Mouse (Mus musculus): ENCODE measurements around the gene Tpst1. TPM values are rescaled to one million over a fixed set of nuclear protein-coding genes. Genes with fewer than 3 reads are reported as not detected.
A peak's percentile ranks its signal among the peaks of the same experiment; 100 is the strongest.

Gene Tpst1
- polyA plus RNA-seq, 1 experiment = 32.9 TPM

DNA sequence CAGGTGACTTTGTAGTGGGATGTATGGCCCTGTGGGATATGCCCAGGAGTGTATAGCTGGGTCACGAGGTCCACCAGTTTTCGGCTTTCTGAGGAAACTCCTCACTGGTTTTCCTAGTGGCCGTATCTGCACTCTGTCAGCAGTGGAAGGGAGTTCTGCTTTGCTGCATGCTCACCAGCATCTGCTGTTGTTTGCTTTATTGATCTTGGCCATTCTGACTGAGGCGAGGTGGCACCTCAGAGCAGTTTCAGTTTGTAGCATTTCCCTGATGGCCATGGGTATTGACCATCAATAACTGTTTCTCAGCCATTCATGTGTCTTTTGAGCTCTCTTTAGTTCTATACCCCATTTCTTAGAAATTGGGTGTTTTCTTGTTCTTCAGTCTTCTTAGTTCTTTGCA lies 17.4 kb upstream of the Tpst1 start:
- TF ChIP-seq CTCF (IDR thresholded peaks at IDR 0.05; ENCODE audit: borderline replicate concordance, extremely low read depth, insufficient read depth, insufficient read length) (no peak), POLR2A (IDR thresholded peaks at IDR 0.05; ENCODE audit: borderline replicate concordance, extremely low read depth, insufficient read depth, insufficient read length, poor library complexity, severe bottlenecking) (no peak)
- no peak for DNase-seq (ENCODE audit: low read depth)

DNA sequence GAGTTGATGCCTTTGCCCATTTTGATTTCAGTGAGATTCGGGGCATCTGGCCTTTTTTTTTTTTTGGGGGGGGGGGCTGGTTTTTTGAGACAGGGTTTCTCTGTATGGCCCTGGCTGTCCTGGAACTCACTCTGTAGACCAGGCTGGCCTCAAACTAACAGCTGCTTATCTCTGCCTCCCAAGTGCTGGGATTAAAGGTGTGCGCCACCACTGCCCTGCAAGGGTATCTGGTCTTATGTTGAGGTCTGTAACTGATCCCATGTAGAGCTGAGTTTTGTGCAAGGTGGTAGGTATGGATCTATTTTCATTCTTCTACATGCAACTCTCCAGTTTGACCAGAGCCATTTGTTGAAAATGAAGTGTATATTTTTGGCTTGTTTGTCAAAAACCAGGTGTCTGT lies 16.8 kb upstream of the Tpst1 start:
- DNase-seq (ENCODE audit: low read depth) = no peak
- TF ChIP-seq POLR2A (IDR thresholded peaks at IDR 0.05; ENCODE audit: borderline replicate concordance, extremely low read depth, insufficient read depth, insufficient read length, poor library complexity, severe bottlenecking) (no peak), CTCF (IDR thresholded peaks at IDR 0.05; ENCODE audit: borderline replicate concordance, extremely low read depth, insufficient read depth, insufficient read length) (no peak)

DNA sequence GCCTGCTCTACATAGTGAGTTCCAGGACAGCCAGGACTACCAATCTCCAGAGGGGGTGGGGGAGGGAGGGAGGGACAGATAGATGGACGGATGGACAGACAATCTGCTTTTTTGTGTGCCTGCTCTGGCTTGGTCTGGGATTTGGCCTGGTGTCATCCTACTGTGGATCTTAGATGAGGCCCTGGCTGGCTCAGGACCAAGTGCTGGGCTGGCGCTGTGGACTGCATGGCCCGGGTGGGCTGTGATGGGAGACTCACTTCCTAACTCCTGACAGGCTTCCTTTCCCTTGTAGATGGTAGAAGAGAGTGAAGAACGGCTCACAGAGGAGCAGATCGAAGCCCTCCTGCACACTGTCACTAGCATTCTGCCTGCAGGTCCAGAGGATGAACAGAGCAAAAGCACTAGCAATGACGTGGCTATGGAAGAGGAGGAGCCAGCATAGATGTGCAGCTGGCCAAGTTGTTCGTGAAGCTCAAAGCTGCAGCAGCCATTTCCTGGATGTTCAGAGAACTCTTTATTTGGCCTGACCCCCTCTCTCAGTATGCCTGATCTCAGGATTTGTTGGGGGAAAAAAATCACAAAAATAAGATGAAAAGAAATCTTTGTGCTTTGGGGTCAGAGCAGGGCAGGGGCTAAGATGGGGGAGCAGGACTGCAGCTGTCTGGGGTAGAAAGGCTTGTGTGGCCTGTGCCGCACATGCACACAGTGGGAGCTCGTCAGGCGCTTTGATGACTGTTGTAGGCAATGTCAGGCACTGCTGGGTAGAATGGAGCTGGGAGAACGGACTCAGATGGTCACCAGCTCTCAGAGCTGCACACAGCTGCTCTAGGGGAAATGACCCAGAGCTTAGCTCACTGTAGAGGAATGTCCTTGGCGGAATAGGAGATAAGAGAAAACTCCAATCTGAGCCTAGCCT lies 13.5 kb upstream of the Tpst1 start:
- peak; percentile 42 for DNase-seq (ENCODE audit: low read depth)
- TF ChIP-seq CTCF (IDR thresholded peaks at IDR 0.05; ENCODE audit: borderline replicate concordance, extremely low read depth, insufficient read depth, insufficient read length) = no peak
- no peak for TF ChIP-seq POLR2A (IDR thresholded peaks at IDR 0.05; ENCODE audit: borderline replicate concordance, extremely low read depth, insufficient read depth, insufficient read length, poor library complexity, severe bottlenecking)

DNA sequence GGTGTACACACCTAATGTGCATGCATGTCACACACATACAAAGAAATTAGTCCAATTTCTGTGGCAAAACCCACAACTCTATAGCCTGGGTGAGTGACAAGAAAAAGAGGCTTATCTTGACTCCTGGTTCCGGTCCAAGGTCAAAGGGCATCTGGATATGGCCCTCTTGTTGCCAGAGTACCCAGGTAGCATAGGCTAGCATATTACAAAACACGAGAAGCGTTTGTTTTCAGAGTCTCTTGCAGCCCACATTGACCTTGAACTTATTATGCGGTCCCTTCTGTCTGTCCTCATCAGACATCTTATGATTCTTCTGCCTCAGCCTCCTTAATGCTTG lies 12.8 kb upstream of the Tpst1 start:
- no peak for DNase-seq (ENCODE audit: low read depth)
- TF ChIP-seq CTCF (IDR thresholded peaks at IDR 0.05; ENCODE audit: borderline replicate concordance, extremely low read depth, insufficient read depth, insufficient read length) (no peak), POLR2A (IDR thresholded peaks at IDR 0.05; ENCODE audit: borderline replicate concordance, extremely low read depth, insufficient read depth, insufficient read length, poor library complexity, severe bottlenecking) (no peak)

DNA sequence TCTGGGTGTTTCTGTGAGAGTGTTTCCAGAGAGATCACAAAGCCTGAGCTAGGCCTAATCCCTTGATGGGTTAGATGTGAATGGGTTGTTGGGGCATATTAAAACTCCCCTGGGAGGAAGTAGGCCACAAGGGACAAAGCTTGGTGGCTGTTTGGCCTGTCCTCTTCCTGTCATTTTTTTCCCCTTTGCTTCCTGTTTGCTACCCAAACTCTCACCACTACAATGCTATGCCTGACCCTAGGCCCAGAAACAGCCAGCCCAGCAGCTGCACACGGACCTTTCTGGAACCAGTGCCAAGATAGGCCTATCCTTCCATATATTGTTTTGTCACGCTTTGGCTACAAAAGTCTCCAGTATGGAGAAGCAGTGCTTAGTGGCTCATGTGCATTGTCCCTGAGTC lies 11.0 kb upstream of the Tpst1 start:
- no peak for TF ChIP-seq POLR2A (IDR thresholded peaks at IDR 0.05; ENCODE audit: borderline replicate concordance, extremely low read depth, insufficient read depth, insufficient read length, poor library complexity, severe bottlenecking)
- no peak for TF ChIP-seq CTCF (IDR thresholded peaks at IDR 0.05; ENCODE audit: borderline replicate concordance, extremely low read depth, insufficient read depth, insufficient read length)
- no peak for DNase-seq (ENCODE audit: low read depth)

DNA sequence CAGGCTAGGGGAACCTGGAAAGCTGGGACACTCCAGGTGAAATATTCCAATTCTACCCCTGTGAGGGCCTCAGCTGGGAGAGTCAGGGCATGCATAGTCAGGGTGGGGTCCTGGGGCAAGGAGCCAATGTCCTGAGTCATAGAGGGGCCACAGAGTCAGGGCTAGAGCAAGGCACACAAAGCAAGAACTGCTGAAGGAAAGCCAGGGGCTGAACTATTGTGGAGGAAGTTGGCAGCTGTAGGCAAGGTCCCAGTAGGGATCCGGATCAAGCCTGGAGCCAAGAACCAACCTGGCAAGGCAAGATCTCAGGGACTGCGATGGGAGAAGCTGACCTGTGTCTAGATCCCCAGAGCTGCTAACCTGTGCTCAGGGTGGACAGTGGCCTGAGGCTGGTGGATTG lies 9.4 kb upstream of the Tpst1 start:
- no peak for DNase-seq (ENCODE audit: low read depth)
- TF ChIP-seq CTCF (IDR thresholded peaks at IDR 0.05; ENCODE audit: borderline replicate concordance, extremely low read depth, insufficient read depth, insufficient read length) (no peak), POLR2A (IDR thresholded peaks at IDR 0.05; ENCODE audit: borderline replicate concordance, extremely low read depth, insufficient read depth, insufficient read length, poor library complexity, severe bottlenecking) (no peak)

DNA sequence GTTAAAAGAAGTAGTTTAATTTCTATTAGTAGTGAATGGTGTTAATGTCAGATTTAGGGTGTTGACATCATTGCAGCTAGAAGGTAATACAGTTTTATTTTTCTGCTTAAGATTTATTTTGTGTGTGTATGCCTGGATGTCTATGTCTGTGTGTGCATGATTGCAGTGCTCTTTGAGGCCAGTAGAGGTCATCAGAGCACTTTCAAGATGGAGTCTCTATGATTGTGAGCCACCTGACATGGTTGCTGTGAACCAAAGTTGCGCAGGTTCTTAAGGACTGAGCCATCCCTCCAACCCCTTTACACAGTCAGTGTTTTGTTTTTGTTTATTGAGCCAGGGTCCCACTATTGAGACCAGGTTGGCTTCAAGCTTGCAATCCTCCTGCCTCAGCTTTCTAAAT lies 7.5 kb upstream of the Tpst1 start:
- TF ChIP-seq POLR2A (IDR thresholded peaks at IDR 0.05; ENCODE audit: borderline replicate concordance, extremely low read depth, insufficient read depth, insufficient read length, poor library complexity, severe bottlenecking) (no peak), CTCF (IDR thresholded peaks at IDR 0.05; ENCODE audit: borderline replicate concordance, extremely low read depth, insufficient read depth, insufficient read length) (peak; percentile 36; the same call in 1 of the 2 replicates)
- DNase-seq (ENCODE audit: low read depth) = no peak

DNA sequence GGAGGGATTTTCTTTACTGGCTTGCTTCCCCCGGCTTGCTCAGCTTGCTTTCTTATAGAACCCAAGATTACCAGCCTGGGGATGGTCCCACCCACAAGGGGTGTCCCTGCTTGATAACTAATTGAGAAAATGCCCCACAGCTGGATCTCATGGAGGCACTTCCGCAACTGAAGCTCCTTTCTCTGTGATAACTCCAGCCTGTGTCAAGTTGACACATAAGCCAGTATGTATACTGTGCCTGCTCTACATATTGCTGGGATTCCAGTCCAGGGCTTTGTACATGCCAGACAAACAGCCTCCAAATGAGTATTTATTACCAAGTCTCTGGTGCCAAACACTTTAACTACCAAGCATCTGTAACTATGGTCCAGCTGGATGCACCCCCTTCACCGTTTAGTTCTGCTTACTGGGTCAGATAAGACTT lies 5.3 kb upstream of the Tpst1 start:
- no peak for DNase-seq (ENCODE audit: low read depth)
- TF ChIP-seq CTCF (IDR thresholded peaks at IDR 0.05; ENCODE audit: borderline replicate concordance, extremely low read depth, insufficient read depth, insufficient read length) = no peak
- TF ChIP-seq POLR2A (IDR thresholded peaks at IDR 0.05; ENCODE audit: borderline replicate concordance, extremely low read depth, insufficient read depth, insufficient read length, poor library complexity, severe bottlenecking) = no peak

DNA sequence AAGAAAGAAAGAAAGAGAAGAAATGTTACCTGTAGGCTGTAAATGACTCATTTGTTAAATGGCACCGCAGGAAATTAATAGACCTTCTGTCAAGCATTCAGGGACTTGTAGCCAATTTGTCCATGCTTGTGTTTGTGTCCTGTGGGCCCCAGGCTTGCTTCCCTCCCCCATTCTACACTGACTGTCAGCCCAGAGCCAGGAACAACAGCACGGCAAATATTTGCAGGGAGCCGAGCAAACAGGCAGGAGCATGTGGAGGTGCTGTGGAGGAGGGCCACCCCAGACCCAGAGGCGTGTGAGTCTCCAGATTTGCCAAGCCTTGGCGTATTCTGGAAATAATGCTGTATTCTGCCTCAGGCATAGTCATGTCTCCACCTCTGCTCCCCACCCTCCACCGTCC lies 1.4 kb downstream of the Tpst1 start:
- TF ChIP-seq POLR2A (IDR thresholded peaks at IDR 0.05; ENCODE audit: borderline replicate concordance, extremely low read depth, insufficient read depth, insufficient read length, poor library complexity, severe bottlenecking) (no peak), CTCF (IDR thresholded peaks at IDR 0.05; ENCODE audit: borderline replicate concordance, extremely low read depth, insufficient read depth, insufficient read length) (no peak)
- DNase-seq (ENCODE audit: low read depth) = no peak

DNA sequence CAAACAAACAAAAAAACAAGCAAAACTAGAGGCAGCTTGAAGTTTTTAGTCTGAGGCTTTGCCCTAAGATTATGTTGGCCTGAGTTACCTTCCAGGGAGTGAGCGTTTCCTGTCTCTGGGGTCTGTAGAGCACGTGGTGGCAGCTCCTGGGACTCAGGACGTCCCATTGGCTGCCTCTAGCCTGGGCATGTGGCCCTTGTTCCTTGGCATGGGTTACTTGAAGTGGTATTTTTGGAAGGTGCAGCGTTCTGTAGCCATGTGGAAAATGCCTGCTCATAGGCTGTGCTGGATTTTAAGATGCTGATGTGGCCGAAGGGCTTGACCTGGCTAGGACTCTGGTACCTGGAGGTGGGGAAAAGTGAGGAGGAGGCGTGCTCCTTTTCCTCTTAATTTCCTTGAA lies 3.3 kb downstream of the Tpst1 start:
- no peak for DNase-seq (ENCODE audit: low read depth)
- TF ChIP-seq CTCF (IDR thresholded peaks at IDR 0.05; ENCODE audit: borderline replicate concordance, extremely low read depth, insufficient read depth, insufficient read length) = no peak
- no peak for TF ChIP-seq POLR2A (IDR thresholded peaks at IDR 0.05; ENCODE audit: borderline replicate concordance, extremely low read depth, insufficient read depth, insufficient read length, poor library complexity, severe bottlenecking)

DNA sequence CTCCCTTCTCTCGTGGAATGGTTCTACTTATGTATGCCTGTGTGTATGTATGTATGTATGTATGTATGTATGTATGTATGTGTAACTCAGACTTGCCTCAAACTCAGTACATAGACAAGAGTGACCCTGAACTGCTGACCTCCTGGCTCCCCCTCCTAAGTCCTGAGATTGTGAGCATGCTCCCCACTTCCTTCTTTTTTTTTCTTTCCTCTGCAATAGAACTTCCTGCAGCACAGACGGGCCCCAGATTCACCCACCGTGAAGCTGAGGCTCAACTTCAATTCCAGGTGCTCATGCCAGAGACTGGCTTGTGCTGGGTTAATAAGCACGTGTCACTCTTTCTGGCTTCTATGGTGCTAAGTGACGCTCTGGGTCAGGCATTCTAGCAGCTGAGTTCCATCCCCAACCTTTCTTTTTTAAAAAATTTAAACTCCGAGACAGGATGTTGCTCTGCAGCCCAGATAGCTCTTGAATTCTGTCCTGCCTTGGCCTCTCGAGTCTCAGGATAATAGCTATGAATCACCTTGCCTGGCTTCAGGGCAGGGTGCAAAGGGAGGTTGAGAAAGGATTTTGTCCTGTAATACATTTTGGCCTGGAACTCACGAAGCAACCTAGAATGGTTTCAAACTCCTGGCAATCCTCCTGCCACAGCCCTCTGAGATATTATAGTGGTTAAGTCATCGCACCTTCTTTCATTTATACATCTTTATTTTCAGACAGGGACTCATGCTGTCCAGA lies 5.1 kb downstream of the Tpst1 start:
- TF ChIP-seq CTCF (IDR thresholded peaks at IDR 0.05; ENCODE audit: borderline replicate concordance, extremely low read depth, insufficient read depth, insufficient read length) (no peak), POLR2A (IDR thresholded peaks at IDR 0.05; ENCODE audit: borderline replicate concordance, extremely low read depth, insufficient read depth, insufficient read length, poor library complexity, severe bottlenecking) (no peak)
- DNase-seq (ENCODE audit: low read depth) = no peak

DNA sequence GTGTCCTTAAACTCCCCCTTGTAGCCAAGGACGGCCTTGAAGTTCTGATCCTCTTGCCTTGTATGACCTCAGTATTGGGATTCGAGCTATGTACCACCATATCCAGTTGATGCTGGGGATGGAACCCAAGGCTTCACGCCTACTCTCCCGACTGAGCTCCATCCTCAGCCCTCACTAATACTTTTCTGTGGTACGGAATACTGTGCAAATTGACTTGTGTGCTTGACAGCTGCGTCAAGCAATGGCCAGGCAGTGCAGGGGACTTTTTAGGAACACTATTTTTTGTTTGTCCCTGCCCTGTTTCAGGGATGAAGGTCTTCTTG lies 5.7 kb downstream of the Tpst1 start:
- no peak for TF ChIP-seq CTCF (IDR thresholded peaks at IDR 0.05; ENCODE audit: borderline replicate concordance, extremely low read depth, insufficient read depth, insufficient read length)
- TF ChIP-seq POLR2A (IDR thresholded peaks at IDR 0.05; ENCODE audit: borderline replicate concordance, extremely low read depth, insufficient read depth, insufficient read length, poor library complexity, severe bottlenecking) = no peak
- DNase-seq (ENCODE audit: low read depth) = no peak
